Mouse (Mus musculus) cerebellum, adult 2 months (tissue): Measurements from ENCODE around the gene Tmem183a. TPM values are rescaled to one million over a fixed set of nuclear protein-coding genes. Genes with fewer than 3 reads are reported as not detected.

ENCODE experiments used
- DNase-seq, 2 experiments: peaks; one replicate each; pipeline ENCODE4 v3.0.0; 2021
- H3K27ac ChIP-seq: fragments of 200-500 bp; 2 replicates; pipeline ENCODE4 v1.5.1; 2012; ENCODE audit warnings: low read length, control low read depth, inconsistent platforms; ENCODE audit not compliant: insufficient read depth
- H3K27me3 ChIP-seq: fragments of 200-500 bp; 2 replicates; pipeline ENCODE4 v1.6.1; 2012; ENCODE audit warnings: inconsistent platforms, mild to moderate bottlenecking, low read length, moderate library complexity; ENCODE audit not compliant: control insufficient read depth, insufficient read depth
- H3K4me1 ChIP-seq: fragments of 200-500 bp; 2 replicates; pipeline ENCODE4 v1.6.1; 2011; ENCODE audit warnings: low read length; ENCODE audit not compliant: control insufficient read depth, insufficient read depth
- H3K4me3 ChIP-seq: fragments of 200-500 bp; replicated peaks from 2 replicates; pipeline ENCODE3; 2011; ENCODE audit warnings: mild to moderate bottlenecking, low read depth, low read length, control low read depth; ENCODE audit not compliant: insufficient read depth
- CTCF ChIP-seq: fragments of 200-500 bp; IDR thresholded peaks from 2 replicates; pipeline ENCODE4 v1.5.1; 2011; ENCODE audit warnings: low read depth, mild to moderate bottlenecking, control low read depth, low read length, moderate library complexity, borderline replicate concordance; ENCODE audit not compliant: insufficient read depth
- POLR2A ChIP-seq: fragments of 200-500 bp; IDR thresholded peaks from 2 replicates; pipeline ENCODE4 v1.6.1; 2011; ENCODE audit warnings: low read length, control low read depth, borderline replicate concordance; ENCODE audit not compliant: insufficient read depth
- WGBS: fragments of 180-500 bp; shearing (Covaris S2); methylation state at CpG from one replicate; pipeline ENCODE4 v1.1.7; 2018; 5-methylcytosine and 5-hydroxymethylcytosine counted together
- polyA plus RNA-seq: library from polyadenylated mRNA; depleted of rRNA; stranded (reverse); fragments of >200 nt; gene quantifications from 2 replicates; pipeline ENCODE4 v1.2.3, GENCODE M21; 2012

The Tmem183a gene
- polyA plus RNA-seq, 1 experiment = 66.2 TPM

GRCm38 (mm10) chr1:134361195-134361856, 453 bp downstream of the Tmem183a start:
- TF ChIP-seq POLR2A (no peak), CTCF (no peak)
- no peak for DNase-seq
- Histone ChIP-seq H3K4me3 (peak overlapping the region; percentile 64), H3K27me3 (no peaks in the 10 kb centered on the region), H3K27ac (no peak overlapping the region), H3K4me1 (peaks cover 3% of the 10 kb centered on the region; the same call in 1 of the 2 replicates)
- WGBS = under 1% methylated on average over 44 of the region's 44 CpGs

- WGBS = 45% methylated on average over 7 of the region's 7 CpGs
- Histone ChIP-seq H3K4me1 (peaks cover 3% of the 10 kb centered on the region; the same call in 1 of the 2 replicates), H3K27ac (no peak overlapping the region), H3K4me3 (peak overlapping the region; percentile 32), H3K27me3 (no peaks in the 10 kb centered on the region)
- TF ChIP-seq CTCF = no peak
- no peak for TF ChIP-seq POLR2A
- peak in 1 of 2 experiments; percentile 27 for DNase-seq
These were observed 1.1 kb downstream of the Tmem183a start for GRCm38 (mm10) chr1:134360656-134361055.

- H3K27me3 ChIP-seq = no peaks in the 10 kb centered on the region
- peaks cover 3% of the 10 kb centered on the region; the same call in 1 of the 2 replicates for H3K4me1 ChIP-seq
- H3K4me3 ChIP-seq = no peak overlapping the region
- 85% methylated on average over 4 of the region's 4 CpGs for WGBS
- no peak overlapping the region for H3K27ac ChIP-seq
- TF ChIP-seq CTCF (no peak), POLR2A (no peak)
- DNase-seq = no peak
These were observed 4.3 kb downstream of the Tmem183a start for GRCm38 (mm10) chr1:134357461-134357860.

GRCm38 (mm10) chr1:134353326-134353725, 8.5 kb downstream of the Tmem183a start:
- no peaks in the 10 kb centered on the region for H3K4me1 ChIP-seq
- WGBS = 94% methylated on average over 2 of the region's 2 CpGs
- TF ChIP-seq CTCF (no peak), POLR2A (no peak)

GRCm38 (mm10) chr1:134347791-134348190, 14.0 kb downstream of the Tmem183a start:
- H3K4me3 ChIP-seq = no peak overlapping the region
- H3K27me3 ChIP-seq = no peaks in the 10 kb centered on the region
- H3K27ac ChIP-seq = no peak overlapping the region
- TF ChIP-seq CTCF = no peak
- TF ChIP-seq POLR2A = no peak
- 85% methylated on average over 9 of the region's 9 CpGs for WGBS
- no peak for DNase-seq
- H3K4me1 ChIP-seq = no peaks in the 10 kb centered on the region

More at GRCm38 (mm10) chr1:134353326-134353725, 8.5 kb downstream of the Tmem183a start:
- Histone ChIP-seq H3K4me3 (no peak overlapping the region), H3K27ac (no peak overlapping the region), H3K27me3 (no peaks in the 10 kb centered on the region)
- DNase-seq = no peak

- 77% methylated on average over 4 of the region's 4 CpGs for WGBS
- Histone ChIP-seq H3K27ac (peak overlapping the region; percentile 41; the same call in 1 of the 2 replicates), H3K27me3 (no peaks in the 10 kb centered on the region), H3K4me3 (peak overlapping the region; percentile 35), H3K4me1 (peaks cover 3% of the 10 kb centered on the region)
- TF ChIP-seq CTCF (no peak), POLR2A (no peak)
- DNase-seq = no peak
These were observed 16.7 kb downstream of the Tmem183a start for GRCm38 (mm10) chr1:134345075-134345474.

- Histone ChIP-seq H3K4me3 (peak overlapping the region; percentile 86), H3K4me1 (peaks cover 7% of the 10 kb centered on the region), H3K27me3 (no peaks in the 10 kb centered on the region), H3K27ac (peak overlapping the region; percentile 94)
- TF ChIP-seq POLR2A = peak; percentile 84
- TF ChIP-seq CTCF = no peak
- peak; percentile 94 to 95 for DNase-seq
- WGBS = 2% methylated on average over 54 of the region's 54 CpGs
These were observed 17.5 kb downstream of the Tmem183a start for GRCm38 (mm10) chr1:134344005-134344950.

GRCm38 (mm10) chr1:134343567-134343966, 18.2 kb downstream of the Tmem183a start:
- WGBS = 10% methylated on average over 2 of the region's 2 CpGs
- Histone ChIP-seq H3K4me1 (peaks cover 10% of the 10 kb centered on the region), H3K27me3 (no peaks in the 10 kb centered on the region), H3K4me3 (peak overlapping the region; percentile 86), H3K27ac (peak overlapping the region; percentile 94)
- TF ChIP-seq CTCF (no peak), POLR2A (peak; percentile 72; the same call in 1 of the 2 replicates)
- DNase-seq = peak; percentile 74 to 79
